Mouse (Mus musculus): ENCODE results near the gene Olfr616. TPM values are rescaled to one million over a fixed set of nuclear protein-coding genes. Genes with fewer than 3 reads are reported as not detected.
"Not testable (repeated sequence)": the region's sequence is repeated elsewhere in the genome, so short reads cannot be mapped to it uniquely, and the experiment has no call there.

Gene Olfr616
- polyA plus RNA-seq (2012; rRNA removed) = not detected in 2 replicates

- DNase-seq = no peak
- TF ChIP-seq POLR2A (IDR thresholded peaks at IDR 0.05; ENCODE audit: borderline replicate concordance, extremely low read depth, low read depth, low read length) (no peak), CTCF (IDR thresholded peaks at IDR 0.05; ENCODE audit: insufficient read depth, low read length) (no peak)
- 72% methylated on average over 3 of the region's 3 CpGs for WGBS
- Histone ChIP-seq H3K4me1 (ENCODE audit: control insufficient read depth, insufficient read depth, low read length) (no peaks in the 10 kb centered on the region), H3K4me3 (replicated peaks; ENCODE audit: extremely low read depth, low read depth, low read length) (no peak within 1 kb of the TSS)
These were observed at the start of gene Olfr616 for GRCm38 (mm10) chr7:103569043-103569442. Gene Olfr616 (minus strand): TSS chr7:103569143.

- DNase-seq = no peak
- Histone ChIP-seq H3K4me1 (ENCODE audit: control insufficient read depth, insufficient read depth, low read length) (no peaks in the 10 kb centered on the region), H3K4me3 (replicated peaks; ENCODE audit: extremely low read depth, low read depth, low read length) (no peak within 1 kb of the TSS)
- WGBS = 52% methylated on average over 2 of the region's 2 CpGs
- no peak for TF ChIP-seq POLR2A (IDR thresholded peaks at IDR 0.05; ENCODE audit: borderline replicate concordance, extremely low read depth, low read depth, low read length)
- TF ChIP-seq CTCF (IDR thresholded peaks at IDR 0.05; ENCODE audit: insufficient read depth, low read length) = no peak
These were observed 43.5 kb upstream of the Olfr616 start, which contains the start of gene Olfr620 for GRCm38 (mm10) chr7:103612434-103612833. Gene Olfr620 (minus strand): TSS chr7:103612534.

- WGBS = 67% methylated on average over 2 of the region's 2 CpGs
- Histone ChIP-seq H3K4me3 (replicated peaks; ENCODE audit: extremely low read depth, low read depth, low read length) (no peak overlapping the region), H3K4me1 (ENCODE audit: control insufficient read depth, insufficient read depth, low read length) (no peaks in the 10 kb centered on the region)
- no peak for DNase-seq
- TF ChIP-seq CTCF (IDR thresholded peaks at IDR 0.05; ENCODE audit: insufficient read depth, low read length) (no peak), POLR2A (IDR thresholded peaks at IDR 0.05; ENCODE audit: borderline replicate concordance, extremely low read depth, low read depth, low read length) (no peak)
These were observed 38.5 kb upstream of the Olfr616 start for GRCm38 (mm10) chr7:103607425-103607824.

- no peak within 1 kb of the TSS for H3K4me3 ChIP-seq (replicated peaks; ENCODE audit: extremely low read depth, low read depth, low read length)
- H3K4me1 ChIP-seq (ENCODE audit: control insufficient read depth, insufficient read depth, low read length) = no peaks in the 10 kb centered on the region
- DNase-seq = no peak
- TF ChIP-seq CTCF (IDR thresholded peaks at IDR 0.05; ENCODE audit: insufficient read depth, low read length) (no peak), POLR2A (IDR thresholded peaks at IDR 0.05; ENCODE audit: borderline replicate concordance, extremely low read depth, low read depth, low read length) (no peak)
These were observed 31.3 kb upstream of the Olfr616 start, which contains the start of gene Olfr619 for GRCm38 (mm10) chr7:103600275-103600674. Gene Olfr619 (plus strand): TSS chr7:103600575.

- WGBS = 50% methylated on average over 2 of the region's 2 CpGs
- no peaks in the 10 kb centered on the region for H3K4me1 ChIP-seq (ENCODE audit: control insufficient read depth, insufficient read depth, low read length)
- no peak within 1 kb of the TSS for H3K4me3 ChIP-seq (replicated peaks; ENCODE audit: extremely low read depth, low read depth, low read length)
- TF ChIP-seq CTCF (IDR thresholded peaks at IDR 0.05; ENCODE audit: insufficient read depth, low read length) (no peak), POLR2A (IDR thresholded peaks at IDR 0.05; ENCODE audit: borderline replicate concordance, extremely low read depth, low read depth, low read length) (no peak)
- no peak for DNase-seq
These were observed 20.9 kb upstream of the Olfr616 start, which contains the start of gene Olfr618 for GRCm38 (mm10) chr7:103589803-103590202. Gene Olfr618 (plus strand): TSS chr7:103590103.

- H3K4me3 ChIP-seq (replicated peaks; ENCODE audit: extremely low read depth, low read depth, low read length) = no peak within 1 kb of the TSS
- TF ChIP-seq CTCF (IDR thresholded peaks at IDR 0.05; ENCODE audit: insufficient read depth, low read length) (no peak), POLR2A (IDR thresholded peaks at IDR 0.05; ENCODE audit: borderline replicate concordance, extremely low read depth, low read depth, low read length) (no peak)
- WGBS = 69% methylated on average over 1 of the region's 1 CpGs
- no peak for DNase-seq
- H3K4me1 ChIP-seq (ENCODE audit: control insufficient read depth, insufficient read depth, low read length) = no peaks in the 10 kb centered on the region
These were observed 3.8 kb upstream of the Olfr616 start, which contains the start of gene Olfr617 for GRCm38 (mm10) chr7:103572761-103573160. Gene Olfr617 (plus strand): TSS chr7:103573061.

GRCm38 (mm10) chr7:103555779-103556178, 13.2 kb downstream of the Olfr616 start, which contains the start of gene Olfr615:
Gene Olfr615 (plus strand): TSS chr7:103556079.
- H3K4me3 ChIP-seq (replicated peaks; ENCODE audit: extremely low read depth, low read depth, low read length) = no peak within 1 kb of the TSS
- DNase-seq = no peak
- 82% methylated on average over 2 of the region's 2 CpGs for WGBS
- TF ChIP-seq POLR2A (IDR thresholded peaks at IDR 0.05; ENCODE audit: borderline replicate concordance, extremely low read depth, low read depth, low read length) (no peak), CTCF (IDR thresholded peaks at IDR 0.05; ENCODE audit: insufficient read depth, low read length) (no peak)
- H3K4me1 ChIP-seq (ENCODE audit: control insufficient read depth, insufficient read depth, low read length) = no peaks in the 10 kb centered on the region

GRCm38 (mm10) chr7:103547774-103548173, 21.2 kb downstream of the Olfr616 start, which contains the start of gene Olfr613:
Gene Olfr613 (plus strand): TSS chr7:103548074.
- Histone ChIP-seq H3K4me1 (ENCODE audit: control insufficient read depth, insufficient read depth, low read length) (no peaks in the 10 kb centered on the region), H3K4me3 (replicated peaks; ENCODE audit: extremely low read depth, low read depth, low read length) (no peak within 1 kb of the TSS)
- WGBS = 51% methylated on average over 2 of the region's 2 CpGs
- TF ChIP-seq CTCF (IDR thresholded peaks at IDR 0.05; ENCODE audit: insufficient read depth, low read length) (no peak), POLR2A (IDR thresholded peaks at IDR 0.05; ENCODE audit: borderline replicate concordance, extremely low read depth, low read depth, low read length) (no peak)
- no peak for DNase-seq

GRCm38 (mm10) chr7:103542617-103543016, 26.3 kb downstream of the Olfr616 start, which contains the start of gene Olfr612:
Gene Olfr612 (minus strand): TSS chr7:103542717.
- WGBS = 71% methylated on average over 2 of the region's 2 CpGs
- not testable (repeated sequence) for H3K4me1 ChIP-seq (ENCODE audit: control insufficient read depth, insufficient read depth, low read length); DNase-seq

GRCm38 (mm10) chr7:103520746-103521145, 48.2 kb downstream of the Olfr616 start, which contains the start of gene Olfr611:
Gene Olfr611 (minus strand): TSS chr7:103520846.
- DNase-seq; H3K4me3 ChIP-seq (replicated peaks; ENCODE audit: extremely low read depth, low read depth, low read length); H3K4me1 ChIP-seq (ENCODE audit: control insufficient read depth, insufficient read depth, low read length): not testable (repeated sequence)
- 56% methylated on average over 1 of the region's 1 CpGs for WGBS

More at GRCm38 (mm10) chr7:103542617-103543016, 26.3 kb downstream of the Olfr616 start, which contains the start of gene Olfr612:
- H3K4me3 ChIP-seq (replicated peaks; ENCODE audit: extremely low read depth, low read depth, low read length) = not testable (repeated sequence)

Other genes with a start within 250 kb of the Olfr616 start
- not detected in 2 replicates for gene Olfr598, start 245.6 kb downstream of the Olfr616 start, polyA plus RNA-seq (2012; rRNA removed)
- not detected in 2 replicates for gene Olfr599, start 233.2 kb downstream of the Olfr616 start, polyA plus RNA-seq (2012; rRNA removed)
- not detected in 2 replicates for gene Olfr600, start 219.5 kb downstream of the Olfr616 start, polyA plus RNA-seq (2012; rRNA removed)
- not detected in 2 replicates for gene Olfr601, start 206.5 kb downstream of the Olfr616 start, polyA plus RNA-seq (2012; rRNA removed)
- not detected in 2 replicates for gene Olfr603, start 183.0 kb downstream of the Olfr616 start, polyA plus RNA-seq (2012; rRNA removed)
- gene Usp17lc, start 154.1 kb downstream of the Olfr616 start, polyA plus RNA-seq (2012; rRNA removed) = not detected in 2 replicates
- not detected in 2 replicates for gene Olfr605, start 123.7 kb downstream of the Olfr616 start, polyA plus RNA-seq (2012; rRNA removed)
- gene Olfr606, start 120.1 kb downstream of the Olfr616 start, polyA plus RNA-seq (2012; rRNA removed) = not detected in 2 replicates
- not detected in 2 replicates for gene Olfr607, start 105.0 kb downstream of the Olfr616 start, polyA plus RNA-seq (2012; rRNA removed)
- gene Olfr608, start 99.3 kb downstream of the Olfr616 start, polyA plus RNA-seq (2012; rRNA removed) = not detected in 2 replicates
- not detected in 2 replicates for gene Olfr609, start 71.1 kb downstream of the Olfr616 start, polyA plus RNA-seq (2012; rRNA removed)
- not detected in 2 replicates for gene Olfr610, start 57.0 kb downstream of the Olfr616 start, polyA plus RNA-seq (2012; rRNA removed)
- not detected in 2 replicates for gene Olfr611, start 48.3 kb downstream of the Olfr616 start, polyA plus RNA-seq (2012; rRNA removed)
- gene Olfr612, start 26.4 kb downstream of the Olfr616 start, polyA plus RNA-seq (2012; rRNA removed) = not detected in 2 replicates
- gene Olfr613, start 21.1 kb downstream of the Olfr616 start, polyA plus RNA-seq (2012; rRNA removed) = not detected in 2 replicates
- gene Olfr615, start 13.1 kb downstream of the Olfr616 start, polyA plus RNA-seq (2012; rRNA removed) = not detected in 2 replicates
- gene Olfr617, start 3.9 kb upstream of the Olfr616 start, polyA plus RNA-seq (2012; rRNA removed) = not detected in 2 replicates
- not detected in 2 replicates for gene Olfr618, start 21.0 kb upstream of the Olfr616 start, polyA plus RNA-seq (2012; rRNA removed)
- gene Olfr619, start 31.4 kb upstream of the Olfr616 start, polyA plus RNA-seq (2012; rRNA removed) = not detected in 2 replicates
- not detected in 2 replicates for gene Olfr620, start 43.4 kb upstream of the Olfr616 start, polyA plus RNA-seq (2012; rRNA removed)
- not detected in 2 replicates for gene Olfr622, start 73.6 kb upstream of the Olfr616 start, polyA plus RNA-seq (2012; rRNA removed)
- gene Olfr623, start 94.6 kb upstream of the Olfr616 start, polyA plus RNA-seq (2012; rRNA removed) = not detected in 2 replicates
- gene Olfr624, start 102.0 kb upstream of the Olfr616 start, polyA plus RNA-seq (2012; rRNA removed) = not detected in 2 replicates
- not detected in 2 replicates for gene Olfr625-ps1, start 113.6 kb upstream of the Olfr616 start, polyA plus RNA-seq (2012; rRNA removed)
- not detected in 2 replicates for gene Olfr243, start 145.5 kb upstream of the Olfr616 start, polyA plus RNA-seq (2012; rRNA removed)
- gene Olfr628, start 161.2 kb upstream of the Olfr616 start, polyA plus RNA-seq (2012; rRNA removed) = not detected in 2 replicates
- not detected in 2 replicates for gene Olfr629, start 175.8 kb upstream of the Olfr616 start, polyA plus RNA-seq (2012; rRNA removed)
- gene Olfr630, start 188.2 kb upstream of the Olfr616 start, polyA plus RNA-seq (2012; rRNA removed) = not detected in 2 replicates
- gene Olfr69, start 202.5 kb upstream of the Olfr616 start, polyA plus RNA-seq (2012; rRNA removed) = not detected in 2 replicates
- not detected in 2 replicates for gene Olfr68, start 210.6 kb upstream of the Olfr616 start, polyA plus RNA-seq (2012; rRNA removed)
- gene Olfr67, start 222.7 kb upstream of the Olfr616 start, polyA plus RNA-seq (2012; rRNA removed) = not detected in 2 replicates
- 1,037 and 2,074 TPM in 2 replicates for gene Hbb-bt, start 244.9 kb upstream of the Olfr616 start, polyA plus RNA-seq (2012; rRNA removed)